Mouse (Mus musculus) E14TG2a.4 (cell line): ENCODE data around the gene Washc3.

Experiments
- H3K27me3 ChIP-seq: 2 replicates; pipeline ENCODE4 v1.6.1; 2014; ENCODE audit warnings: low read length, control low read depth; ENCODE audit not compliant: insufficient read depth
- H3K36me3 ChIP-seq: 2 replicates; pipeline ENCODE4 v1.6.1; 2014; ENCODE audit warnings: low read length, control low read depth; ENCODE audit not compliant: insufficient read depth
- H3K4me1 ChIP-seq: replicated peaks from 2 replicates; pipeline ENCODE4 v1.6.1; 2014; ENCODE audit warnings: low read depth, low read length, control low read depth
- H3K4me3 ChIP-seq: replicated peaks from 2 replicates; pipeline ENCODE4 v1.5.1; 2014; ENCODE audit warnings: mild to moderate bottlenecking, low read length
- H3K9me3 ChIP-seq: 2 replicates; pipeline ENCODE4 v1.6.1; 2014; ENCODE audit warnings: low read length, control low read depth
- CTCF ChIP-seq: conservative IDR thresholded peaks from 2 replicates; pipeline ENCODE4 v1.5.1; 2014; ENCODE audit warnings: low read length
- NANOG ChIP-seq: IDR thresholded peaks from 2 replicates; pipeline ENCODE4 v1.6.1; 2014; ENCODE audit warnings: borderline replicate concordance, low read length, mixed read lengths
- POU5F1 ChIP-seq: IDR thresholded peaks from 2 replicates; pipeline ENCODE4 v1.6.1; 2014; ENCODE audit warnings: low read length, borderline replicate concordance

Washc3 gene

DNA sequence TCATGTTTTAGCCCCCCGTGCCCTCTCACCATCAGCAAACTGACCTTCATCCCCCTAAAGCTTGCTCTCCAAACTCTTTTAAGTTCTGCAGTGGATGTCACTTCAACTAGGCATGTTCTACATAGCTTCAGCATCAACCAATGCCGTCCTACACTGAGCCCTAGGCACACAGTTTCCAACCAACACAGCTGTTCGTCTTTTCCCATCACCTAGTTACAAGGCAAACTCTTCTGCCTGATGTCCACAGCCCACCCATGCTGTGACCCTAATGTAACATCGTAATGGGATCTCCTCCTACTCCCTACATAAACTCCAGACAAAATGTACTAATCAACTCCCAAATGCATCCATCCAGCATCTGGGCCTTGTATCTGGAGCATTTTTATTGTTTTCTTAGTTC is 62.5 kb downstream of the Washc3 start:
- TF ChIP-seq CTCF (no peak), POU5F1 (no peak), NANOG (no peak)
- Histone ChIP-seq H3K27me3 (no peaks in the 10 kb centered on the region), H3K9me3 (no peaks in the 10 kb centered on the region), H3K36me3 (no peaks in the 10 kb centered on the region), H3K4me1 (no peaks in the 10 kb centered on the region), H3K4me3 (no peak overlapping the region)

DNA sequence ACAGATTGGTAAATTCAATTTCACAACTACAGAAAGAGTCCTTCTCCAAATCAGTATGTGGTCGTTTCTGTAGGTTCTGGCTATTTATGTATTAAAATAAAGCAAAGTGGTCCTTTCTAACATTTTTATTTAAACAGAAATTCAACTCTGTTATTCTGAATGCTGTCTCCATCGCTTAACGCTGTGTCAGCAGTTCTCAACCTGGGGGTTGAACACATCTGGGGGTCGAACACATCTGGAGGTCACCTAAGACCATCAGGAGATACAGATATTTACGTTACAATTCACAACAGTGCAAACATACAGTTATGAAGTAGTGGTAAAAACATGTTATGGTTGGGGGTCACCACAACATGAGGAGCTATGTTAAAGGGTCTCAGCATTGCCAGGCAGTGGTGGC is 73.2 kb downstream of the Washc3 start:
- peaks cover 4% of the 10 kb centered on the region; the same call in 1 of the 2 replicates for H3K27me3 ChIP-seq
- no peak overlapping the region for H3K4me3 ChIP-seq
- H3K4me1 ChIP-seq = peaks cover 12% of the 10 kb centered on the region
- H3K36me3 ChIP-seq = no peaks in the 10 kb centered on the region
- no peak for TF ChIP-seq CTCF
- no peak for TF ChIP-seq POU5F1
- TF ChIP-seq NANOG = no peak
- H3K9me3 ChIP-seq = no peaks in the 10 kb centered on the region

DNA sequence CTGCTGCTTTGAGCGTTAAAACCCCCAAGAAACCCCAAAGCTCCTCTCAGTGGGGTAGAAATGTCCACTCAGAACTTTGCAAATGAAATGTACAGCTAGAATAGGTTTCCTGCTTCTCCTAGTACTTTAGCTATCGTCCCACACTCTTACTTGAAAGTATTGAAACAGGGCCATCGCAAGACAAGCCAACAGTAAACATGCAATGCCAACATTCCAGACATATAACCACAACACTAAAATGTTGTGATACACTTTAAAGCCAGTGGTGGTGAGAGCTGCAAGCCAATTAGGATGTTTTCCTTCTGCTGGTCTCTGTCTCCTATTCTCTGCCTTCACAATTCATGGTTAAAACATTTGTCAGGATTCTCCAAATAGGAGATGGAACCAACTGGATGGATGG is 80.8 kb downstream of the Washc3 start:
- H3K4me1 ChIP-seq = peaks cover 4% of the 10 kb centered on the region
- TF ChIP-seq NANOG (no peak), POU5F1 (no peak), CTCF (no peak)
- no peaks in the 10 kb centered on the region for H3K36me3 ChIP-seq
- H3K9me3 ChIP-seq = no peaks in the 10 kb centered on the region
- H3K27me3 ChIP-seq = no peaks in the 10 kb centered on the region
- H3K4me3 ChIP-seq = no peak overlapping the region

DNA sequence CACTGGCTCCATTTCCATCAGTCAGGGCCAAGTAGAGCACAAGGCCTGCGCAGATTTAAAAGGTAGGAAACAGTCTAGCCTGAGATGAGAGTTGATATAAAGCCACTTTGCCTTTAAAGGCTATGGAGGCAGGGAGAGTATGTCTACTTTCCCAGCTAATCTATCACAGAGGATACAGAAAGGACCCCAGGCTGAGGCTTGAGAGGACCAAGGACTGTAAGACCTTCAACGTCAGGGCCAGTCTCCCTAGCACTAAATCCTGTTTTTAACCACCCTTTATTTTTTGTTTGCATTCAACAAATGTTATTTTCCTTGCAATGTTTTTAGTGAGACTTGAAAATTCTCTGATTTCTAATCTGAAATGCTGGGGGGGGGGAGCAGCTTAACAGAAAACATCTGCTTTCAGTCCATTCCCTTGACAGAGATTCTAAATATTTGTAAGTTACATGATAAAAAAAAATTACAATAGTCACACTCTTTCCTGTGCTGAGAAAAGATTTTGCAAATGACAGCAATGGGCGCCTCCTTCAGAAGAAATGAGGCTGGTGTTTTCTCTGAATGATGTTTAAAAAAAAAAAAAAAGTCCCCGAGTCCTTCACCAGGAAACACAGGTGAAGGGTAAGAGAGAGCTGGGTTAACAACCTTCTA is 83.6 kb downstream of the Washc3 start:
- no peak for TF ChIP-seq POU5F1
- no peak for TF ChIP-seq CTCF
- no peak for TF ChIP-seq NANOG
- H3K27me3 ChIP-seq = no peaks in the 10 kb centered on the region
- H3K9me3 ChIP-seq = no peaks in the 10 kb centered on the region
- no peak overlapping the region for H3K4me3 ChIP-seq
- H3K36me3 ChIP-seq = no peaks in the 10 kb centered on the region
- H3K4me1 ChIP-seq = no peaks in the 10 kb centered on the region

DNA sequence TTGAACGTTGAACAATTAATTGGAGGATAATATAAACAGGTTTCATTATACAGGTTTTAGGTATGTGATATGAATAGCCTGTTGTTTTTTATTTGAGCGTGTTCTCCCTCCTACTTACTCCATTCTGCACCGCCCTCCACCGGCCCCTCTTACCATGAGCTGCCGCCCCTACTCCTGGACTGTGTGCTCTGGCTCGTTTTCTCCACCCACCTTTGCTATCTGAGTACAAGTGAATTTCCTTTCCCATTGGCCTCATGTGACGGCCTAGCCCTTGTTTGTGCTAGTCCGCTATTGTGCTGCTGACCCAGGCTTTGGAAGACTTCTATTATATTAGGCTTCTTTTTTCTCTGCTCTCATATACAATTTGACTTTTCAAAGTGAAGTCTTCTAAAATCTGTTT is 86.4 kb downstream of the Washc3 start:
- Histone ChIP-seq H3K4me1 (no peaks in the 10 kb centered on the region), H3K27me3 (no peaks in the 10 kb centered on the region), H3K36me3 (no peaks in the 10 kb centered on the region), H3K9me3 (no peaks in the 10 kb centered on the region), H3K4me3 (no peak overlapping the region)
- TF ChIP-seq CTCF (no peak), POU5F1 (no peak), NANOG (no peak)

DNA sequence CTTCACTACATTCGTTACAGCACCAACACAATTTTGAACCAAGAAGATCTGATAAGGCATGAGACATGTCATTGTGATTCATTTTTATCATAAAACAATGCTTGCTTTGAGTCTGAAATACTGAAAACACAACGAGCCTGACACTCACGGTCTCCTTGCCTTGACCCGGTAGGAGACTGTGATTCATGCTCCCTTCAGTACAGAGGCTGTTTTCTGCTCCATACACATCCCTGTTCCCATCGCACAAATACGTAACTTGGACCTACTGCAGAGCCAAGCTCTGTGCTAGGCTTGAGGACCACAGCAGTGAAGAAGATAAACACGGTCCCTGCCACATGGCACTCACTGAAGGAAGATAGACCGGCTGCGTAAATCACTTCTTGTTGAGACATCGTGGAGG is 87.2 kb downstream of the Washc3 start:
- Histone ChIP-seq H3K9me3 (no peaks in the 10 kb centered on the region), H3K36me3 (no peaks in the 10 kb centered on the region), H3K4me1 (no peaks in the 10 kb centered on the region), H3K4me3 (no peak overlapping the region), H3K27me3 (no peaks in the 10 kb centered on the region)
- TF ChIP-seq NANOG = no peak
- TF ChIP-seq CTCF = no peak
- no peak for TF ChIP-seq POU5F1

DNA sequence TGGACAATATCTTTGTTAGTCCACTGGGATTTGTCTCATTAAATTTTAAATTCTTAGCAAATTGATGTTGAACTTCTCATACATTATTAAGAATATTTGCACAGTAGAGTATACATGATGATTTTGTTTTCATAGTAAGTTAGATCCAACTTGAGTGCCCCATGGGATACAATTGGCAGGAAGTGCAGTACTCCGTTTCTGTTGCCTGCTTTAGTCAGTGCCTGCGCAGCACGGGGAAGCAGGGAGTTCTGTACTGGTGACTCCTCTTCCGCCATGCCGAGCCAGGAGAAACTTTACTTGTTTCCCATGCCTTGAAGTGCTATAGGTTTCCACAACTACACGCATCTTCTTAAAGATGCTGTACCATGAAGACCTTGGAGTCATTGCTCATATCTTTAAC is 94.2 kb downstream of the Washc3 start:
- Histone ChIP-seq H3K4me3 (no peak overlapping the region), H3K27me3 (no peaks in the 10 kb centered on the region), H3K4me1 (no peaks in the 10 kb centered on the region), H3K36me3 (no peaks in the 10 kb centered on the region), H3K9me3 (peaks cover 15% of the 10 kb centered on the region)
- no peak for TF ChIP-seq CTCF
- no peak for TF ChIP-seq NANOG
- no peak for TF ChIP-seq POU5F1
